Mouse (Mus musculus) spleen, adult 2 months (tissue): ENCODE results near the gene Gskip.

Experiments used
- CTCF ChIP-seq: fragments of 200-500 bp; IDR thresholded peaks from 2 replicates; pipeline ENCODE4 v1.5.1; 2011; ENCODE audit warnings: mild to moderate bottlenecking, inconsistent platforms; ENCODE audit not compliant: insufficient read depth, insufficient read length, insufficient replicate concordance; ENCODE audit errors: extremely low read depth
- POLR2A ChIP-seq: fragments of 200-500 bp; IDR thresholded peaks from 2 replicates; pipeline ENCODE4 v1.6.1; 2011; ENCODE audit warnings: low read depth, low read length, inconsistent platforms

GRCm38 (mm10) chr12:105718616-105719015 is 34.0 kb downstream of the Gskip start:
- TF ChIP-seq CTCF: no peak
- TF ChIP-seq POLR2A: no peak
